Mouse (Mus musculus) T-helper 1 cell (primary cell): ENCODE data around the gene Pde3a.

Experiments used
- in situ Hi-C: fragments of 300-600 bp; cut with MboI, MseI; formaldehyde crosslinking; loops from one replicate; pipeline ENCODE4 v1.15.1; 2025; ENCODE audit warnings: high pct_unique_total_duplicates

Pde3a gene

DNA sequence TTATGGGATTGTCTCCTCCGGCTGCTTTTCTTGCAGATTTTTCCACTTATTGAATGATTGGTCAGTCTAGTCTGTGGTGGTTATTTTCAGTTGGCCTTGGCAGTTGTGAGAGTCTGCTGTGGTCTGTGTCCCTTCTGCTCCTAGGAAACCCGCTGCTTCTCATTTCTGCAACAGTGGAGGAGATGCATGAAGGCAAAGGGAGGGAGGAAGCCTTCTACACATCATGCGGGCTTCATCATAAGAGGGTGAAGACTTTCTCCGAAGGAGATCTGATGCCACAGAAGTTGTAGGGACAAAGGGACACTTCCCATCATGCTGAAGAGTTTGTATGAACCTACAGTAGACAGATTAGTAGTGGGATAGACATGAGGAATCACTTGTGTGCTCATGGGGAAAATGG, 16.2 kb downstream of the Pde3a start:
- in situ Hi-C loops, result no loop called here

GRCm38 (mm10) chr6:141267888-141268570, 19.0 kb downstream of the Pde3a start:
- in situ Hi-C loops, result no loop called here

- in situ Hi-C loops, result no loop called here
Observed at GRCm38 (mm10) chr6:141268871-141269270, 19.8 kb downstream of the Pde3a start.

GRCm38 (mm10) chr6:141271133-141271532, 22.1 kb downstream of the Pde3a start:
- in situ Hi-C loops, result no loop called here

DNA sequence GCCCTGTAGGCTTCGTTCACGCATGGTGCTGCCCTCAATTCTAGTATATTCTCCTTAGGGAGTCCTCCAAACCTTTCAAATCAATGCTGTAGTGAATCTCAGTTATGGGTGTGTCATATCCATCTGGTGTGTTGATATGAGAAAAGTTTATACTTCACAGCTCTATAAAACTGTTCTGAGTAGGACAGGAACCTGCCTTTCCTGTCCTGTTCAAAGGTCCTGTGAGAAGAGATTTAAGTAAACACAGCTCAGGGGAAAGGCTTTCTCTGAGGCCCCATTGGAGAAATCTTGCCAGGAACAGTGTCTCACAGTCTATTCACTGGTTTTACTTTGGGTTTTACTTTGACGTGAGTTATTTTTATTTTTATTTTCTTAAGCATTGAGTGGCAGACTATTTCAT, 22.5 kb downstream of the Pde3a start:
- in situ Hi-C loops, result no loop called here

DNA sequence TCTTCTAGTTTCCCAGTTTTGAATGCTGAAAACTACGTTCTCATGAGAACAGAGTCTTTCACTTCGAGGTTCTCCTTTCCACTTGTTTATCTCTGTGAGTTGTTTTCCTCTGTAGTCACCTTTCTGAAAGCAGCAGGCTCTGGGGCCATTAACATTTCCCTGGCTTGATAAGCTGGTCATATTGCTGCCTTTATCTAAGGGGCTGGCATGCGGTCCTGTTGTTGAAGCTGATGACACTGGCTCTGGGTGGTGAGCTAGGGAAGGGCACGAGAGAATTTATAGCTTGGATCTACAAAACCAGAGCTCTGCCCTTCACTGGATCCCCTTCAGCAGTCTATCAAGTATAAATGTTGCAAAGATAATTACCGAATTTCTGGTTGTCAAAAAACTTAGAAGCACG, 24.6 kb downstream of the Pde3a start:
- in situ Hi-C loops, result no loop called here

DNA sequence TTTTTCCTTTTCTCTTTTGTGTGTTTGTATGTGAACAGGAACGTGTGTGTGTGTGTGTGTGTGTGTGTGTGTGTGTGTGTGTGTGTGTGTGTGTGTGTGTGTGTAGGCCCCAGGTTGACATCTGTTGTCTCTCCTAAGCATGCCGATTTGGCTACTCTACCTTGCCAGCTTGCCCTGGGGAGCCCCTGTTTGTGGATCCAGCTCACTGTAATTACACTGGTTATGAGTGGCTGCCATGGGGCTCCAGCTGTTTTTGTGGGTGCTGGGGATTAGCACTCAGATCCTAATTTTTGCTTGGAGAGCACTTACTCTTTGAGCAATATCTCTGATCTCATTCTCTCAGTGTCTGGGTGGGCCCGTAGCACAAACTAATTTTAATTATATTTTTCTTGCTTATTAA, 32.6 kb downstream of the Pde3a start:
- in situ Hi-C loops, result no loop called here

DNA sequence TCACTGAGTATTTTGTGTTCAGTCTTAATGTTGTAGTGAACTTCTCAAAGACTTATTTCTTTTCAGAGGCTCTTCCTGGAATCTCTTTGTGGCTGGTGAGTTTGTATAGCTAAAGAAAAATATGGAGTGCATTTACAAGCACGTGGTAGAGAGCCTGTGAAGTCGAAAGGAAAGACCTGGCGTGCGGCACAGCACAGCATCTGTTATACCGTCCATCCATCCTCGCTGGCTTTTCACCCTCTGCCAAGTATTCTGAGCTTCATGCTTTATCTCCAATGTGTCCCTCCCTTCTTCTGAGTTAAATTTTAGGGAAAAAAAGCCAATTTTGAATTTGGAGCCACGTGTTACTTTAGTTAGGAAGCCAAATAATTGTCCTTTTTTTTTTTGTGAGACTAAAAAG, 33.7 kb downstream of the Pde3a start:
- in situ Hi-C loops, result no loop called here

DNA sequence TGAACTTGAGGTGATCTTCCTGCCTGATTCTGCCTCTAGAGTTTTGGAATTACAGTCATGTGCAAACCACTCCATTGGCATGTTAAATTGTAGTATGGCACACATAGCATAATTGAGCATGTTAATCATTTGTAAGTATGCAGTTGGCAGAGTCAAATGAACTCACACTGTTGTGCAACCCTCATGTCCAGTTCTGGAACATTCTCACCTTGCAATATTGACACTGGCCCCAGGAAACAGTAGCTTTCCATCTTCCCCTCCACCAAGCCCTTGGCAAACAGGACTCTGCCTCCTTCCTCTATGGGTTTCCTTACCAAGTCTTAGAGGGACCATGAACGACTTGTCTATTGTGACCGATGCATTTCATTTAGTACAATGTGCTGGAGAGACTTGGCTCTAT, 42.1 kb downstream of the Pde3a start:
- in situ Hi-C loops, result no loop called here

- in situ Hi-C loops, result no loop called here
Observed at GRCm38 (mm10) chr6:141292826-141293459, 43.9 kb downstream of the Pde3a start.

DNA sequence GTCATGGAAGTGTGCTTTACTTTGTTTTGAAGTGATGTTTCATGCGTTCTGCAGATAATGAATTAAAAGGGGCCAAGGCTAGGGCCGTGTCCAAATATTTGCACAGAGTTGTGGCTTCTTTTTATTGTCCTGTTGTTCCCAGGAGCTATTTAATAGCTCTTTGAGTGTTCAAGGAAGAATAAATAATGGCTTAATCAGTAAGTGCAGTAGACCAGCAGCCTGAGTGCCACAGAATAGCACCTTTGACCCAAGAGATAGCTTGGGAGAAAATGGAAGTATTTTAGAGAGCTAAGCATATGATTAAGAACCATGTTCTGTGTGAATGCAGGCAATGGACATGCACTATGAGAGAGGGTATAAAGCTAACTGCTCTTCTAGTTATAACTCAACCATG, 44.4 kb downstream of the Pde3a start:
- in situ Hi-C loops, result no loop called here

GRCm38 (mm10) chr6:141295264-141295663, 46.2 kb downstream of the Pde3a start:
- in situ Hi-C loops, result no loop called here

DNA sequence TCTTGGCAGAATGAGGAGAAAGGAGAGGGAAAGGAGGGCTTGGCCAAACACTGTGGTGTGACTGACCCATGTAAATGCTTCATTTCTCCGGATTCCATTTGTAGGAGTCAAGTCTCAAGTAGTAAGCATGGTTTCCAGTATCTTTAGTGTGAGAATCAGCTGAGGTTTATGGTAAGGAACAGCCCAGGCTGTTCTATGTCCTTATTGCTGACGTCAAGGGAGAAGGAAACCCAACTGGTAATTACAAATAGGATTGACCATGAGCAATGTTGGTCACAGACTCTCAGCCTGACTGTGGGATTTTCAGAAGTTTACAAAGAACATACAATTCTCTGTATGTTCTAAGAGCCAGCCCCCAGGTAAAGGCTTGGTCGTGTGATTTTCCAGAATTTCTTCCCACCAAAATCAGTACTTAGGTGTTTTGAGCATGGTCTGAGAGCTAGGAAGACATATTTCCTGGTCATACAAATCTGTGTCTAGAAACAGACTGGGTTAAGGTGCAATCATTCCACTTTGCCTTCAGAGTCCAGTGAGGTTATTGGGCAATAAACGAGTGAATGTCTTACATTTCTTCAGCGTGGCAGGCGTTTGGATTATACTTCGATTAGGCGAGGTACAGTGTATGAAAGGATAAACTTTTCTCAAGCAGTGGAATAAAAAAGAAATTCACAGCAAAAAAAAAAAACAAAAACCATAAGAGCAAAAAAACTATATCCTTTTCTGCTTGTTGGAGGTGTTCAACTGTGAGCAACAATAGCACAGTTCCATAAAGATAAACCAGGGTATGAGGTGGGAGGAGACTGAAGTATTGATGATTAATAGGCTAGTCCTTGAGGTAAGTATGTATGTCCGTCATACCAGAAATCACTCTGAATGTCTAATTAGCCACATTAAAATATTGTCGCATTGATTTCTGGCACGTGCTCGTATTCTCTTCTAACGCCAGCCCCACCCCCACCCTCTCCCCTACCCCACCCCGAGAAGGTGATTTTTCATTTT, 53.0 kb downstream of the Pde3a start:
- in situ Hi-C loops, result no loop called here

GRCm38 (mm10) chr6:141302842-141303241, 53.8 kb downstream of the Pde3a start:
- in situ Hi-C loops, result no loop called here

DNA sequence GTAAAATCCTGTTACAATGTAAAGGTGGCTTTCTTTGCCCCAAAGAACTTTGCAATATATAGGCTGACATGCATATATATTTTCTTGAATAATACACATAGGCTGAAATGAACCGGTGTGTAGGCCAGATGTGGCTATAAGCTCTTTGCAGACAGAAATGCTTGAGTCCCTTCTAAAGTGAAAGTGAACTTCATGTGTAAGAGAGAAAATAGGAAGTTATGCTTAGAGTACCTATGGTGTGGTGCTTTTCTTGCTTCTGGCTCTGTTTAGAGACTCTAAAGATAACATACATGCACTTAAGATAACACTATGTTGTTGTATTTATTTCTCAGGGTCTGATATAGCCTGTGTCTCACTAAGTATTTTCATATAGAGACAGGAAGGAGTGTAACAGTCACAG, 58.3 kb downstream of the Pde3a start:
- in situ Hi-C loops, result no loop called here

GRCm38 (mm10) chr6:141308451-141308850, 59.4 kb downstream of the Pde3a start:
- in situ Hi-C loops, result no loop called here

DNA sequence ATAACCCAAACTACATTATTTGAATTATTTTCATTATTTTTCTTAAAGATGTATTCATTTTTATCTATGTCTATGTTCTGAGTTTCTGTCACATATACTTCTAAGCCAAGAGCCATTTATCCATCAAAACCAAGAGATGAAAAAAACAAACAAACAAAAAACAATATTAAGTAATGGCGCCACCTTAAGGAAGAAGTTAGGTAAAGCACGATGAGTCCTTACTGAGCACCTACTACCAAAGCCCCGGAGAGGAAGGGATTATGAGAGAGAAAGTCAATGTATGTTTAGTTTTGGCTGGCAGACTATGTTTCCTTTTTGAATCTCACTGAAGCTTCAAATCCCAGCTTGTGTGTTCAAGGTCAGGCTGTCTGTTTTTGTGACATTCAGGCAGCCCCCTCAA, 60.8 kb downstream of the Pde3a start:
- in situ Hi-C loops, result loop anchor here (10.0 kb wide), 1 partner anchor 1015 kb away; no protein-coding TSS in a partner anchor

GRCm38 (mm10) chr6:141310351-141310750, 61.3 kb downstream of the Pde3a start:
- in situ Hi-C loops, result loop anchor here (10.0 kb wide), 1 partner anchor 1016 kb away; no protein-coding TSS in a partner anchor

DNA sequence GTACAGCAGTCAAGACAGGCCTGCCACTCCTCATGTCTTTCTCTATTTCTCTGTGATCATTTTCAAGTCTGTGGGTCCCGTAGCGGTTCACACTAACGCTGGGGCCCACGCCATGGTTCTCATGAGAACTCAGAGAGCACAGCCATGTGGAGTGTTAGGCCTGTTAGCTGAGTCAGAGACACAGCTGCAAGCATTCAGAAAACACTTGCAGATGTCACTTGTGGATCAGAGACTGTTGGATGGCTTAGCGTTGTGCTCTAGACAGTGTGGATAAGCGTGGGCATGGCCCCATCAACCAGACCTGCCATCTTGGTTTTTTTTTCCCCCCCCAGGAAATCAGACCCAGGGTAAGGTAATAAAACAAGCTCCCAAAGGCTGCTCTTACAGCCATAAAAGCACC, 62.5 kb downstream of the Pde3a start:
- in situ Hi-C loops, result loop anchor here (10.0 kb wide), 1 partner anchor 1017 kb away; no protein-coding TSS in a partner anchor

- in situ Hi-C loops, result loop anchor here (10.0 kb wide), 1 partner anchor 1018 kb away; no protein-coding TSS in a partner anchor
Observed at GRCm38 (mm10) chr6:141313112-141313511, 64.0 kb downstream of the Pde3a start.

GRCm38 (mm10) chr6:141318440-141318839, 69.4 kb downstream of the Pde3a start:
- in situ Hi-C loops, result loop anchor here (10.0 kb wide), 1 partner anchor 1024 kb away; no protein-coding TSS in a partner anchor

DNA sequence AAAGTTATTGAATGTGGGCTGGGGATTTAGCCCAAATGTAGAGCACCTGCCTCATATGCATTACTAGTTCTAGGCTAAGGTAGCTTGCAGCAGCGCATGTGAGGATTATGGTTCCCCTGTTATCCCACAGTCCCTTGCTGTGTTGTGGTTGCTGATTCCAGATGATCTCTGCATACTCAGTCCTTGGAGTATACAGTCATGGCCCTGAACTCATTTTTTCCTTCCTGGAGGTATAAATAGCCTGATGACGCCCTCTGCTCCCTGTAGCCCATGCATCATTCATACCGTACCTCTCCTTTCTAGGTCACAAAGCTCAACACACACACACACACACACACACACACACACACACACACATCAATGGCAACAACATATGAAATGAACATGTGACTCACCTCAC, 72.2 kb downstream of the Pde3a start:
- in situ Hi-C loops, result no loop called here
